1 mouse cellular context compared by ENCODE assay signal in the genomic region with DNA sequence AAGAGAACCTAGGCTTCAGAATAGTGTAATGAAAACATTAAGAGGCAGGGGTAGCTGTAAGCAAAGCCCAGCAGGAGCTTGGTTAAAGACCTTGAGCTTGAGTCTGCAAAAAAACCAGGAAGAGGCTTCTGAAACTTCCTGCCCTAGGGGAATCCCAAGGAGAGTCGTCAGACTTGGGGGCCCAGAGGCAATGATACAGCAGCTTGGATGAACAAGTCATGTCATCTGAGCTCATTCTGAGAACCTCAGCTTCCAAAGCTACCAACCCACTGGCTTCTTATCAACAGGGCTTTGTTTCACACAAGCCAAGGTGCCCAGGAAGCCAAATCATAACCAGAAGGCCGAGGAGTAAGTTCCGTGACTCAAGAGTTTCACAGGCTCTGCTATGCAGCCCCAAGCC.
TF ChIP-seq lines count a peak whose summit lies in the region.

No protein-coding gene starts in this region.

TF ChIP-seq in CH12.LX, 34 proteins besides CTCF, POLR2A, EP300 and RAD21 (continued from another document):
- TF ChIP-seq BHLHE40 (IDR thresholded peaks at IDR 0.05; ENCODE audit: low read depth, low read length) = no peak
- no peak for TF ChIP-seq MXI1 (IDR thresholded peaks at IDR 0.05; ENCODE audit: low read depth, low read length)
- peak; percentile 8; the same call in 1 of the 2 replicates for TF ChIP-seq SMC3 (IDR thresholded peaks at IDR 0.05; ENCODE audit: low read depth, low read length)
- TF ChIP-seq MAZ (IDR thresholded peaks at IDR 0.05; ENCODE audit: low read depth, low read length) = 0 out of 2 replicates have a peak, but pooled peaks have one; percentile 46
- TF ChIP-seq NELFE (IDR thresholded peaks at IDR 0.05; ENCODE audit: low read depth, low read length) = no peak
- no peak for TF ChIP-seq MAX (IDR thresholded peaks at IDR 0.05; ENCODE audit: low read length)
